Mouse (Mus musculus): Measurements from ENCODE around the gene Ccdc126.

The Ccdc126 gene

DNA sequence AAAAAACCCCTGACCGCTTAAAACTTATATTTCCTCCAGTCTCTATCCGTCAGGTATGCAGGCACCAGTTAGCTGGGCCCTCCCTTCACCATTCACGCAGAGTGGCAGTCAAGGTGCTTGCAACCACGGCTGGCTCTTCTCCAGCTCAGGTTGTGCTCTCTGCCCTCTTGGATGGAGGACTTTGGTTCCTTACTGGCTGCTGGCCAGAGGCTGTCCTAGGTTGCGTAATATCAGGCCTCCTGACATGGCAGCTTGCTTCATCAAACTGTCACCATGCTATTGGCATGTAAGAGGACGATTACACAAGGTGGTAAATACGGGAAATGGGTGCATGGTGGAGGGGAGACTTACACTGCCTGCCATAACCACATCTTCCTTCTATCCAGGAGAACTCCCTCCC is 30.8 kb downstream of the Ccdc126 start:
- no peak for DNase-seq

DNA sequence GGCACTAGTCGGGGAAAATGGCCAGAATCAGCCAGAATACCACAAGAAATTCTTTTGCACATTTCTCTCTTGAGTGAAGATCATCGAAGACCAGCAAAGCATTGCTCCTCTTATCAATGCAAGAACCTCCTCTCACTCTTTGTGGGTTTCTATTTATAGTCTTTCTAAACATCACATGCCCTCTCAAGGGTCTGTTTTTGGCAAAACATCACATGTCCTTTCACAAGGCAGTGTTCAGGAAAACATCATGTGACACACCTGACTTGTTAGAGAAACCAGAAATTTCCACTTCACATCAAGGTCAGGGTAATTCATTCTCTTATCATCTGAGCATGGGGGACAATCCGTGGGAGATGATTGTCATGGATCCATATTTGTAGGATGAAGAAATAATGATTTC is 35.5 kb downstream of the Ccdc126 start:
- DNase-seq = no peak

DNA sequence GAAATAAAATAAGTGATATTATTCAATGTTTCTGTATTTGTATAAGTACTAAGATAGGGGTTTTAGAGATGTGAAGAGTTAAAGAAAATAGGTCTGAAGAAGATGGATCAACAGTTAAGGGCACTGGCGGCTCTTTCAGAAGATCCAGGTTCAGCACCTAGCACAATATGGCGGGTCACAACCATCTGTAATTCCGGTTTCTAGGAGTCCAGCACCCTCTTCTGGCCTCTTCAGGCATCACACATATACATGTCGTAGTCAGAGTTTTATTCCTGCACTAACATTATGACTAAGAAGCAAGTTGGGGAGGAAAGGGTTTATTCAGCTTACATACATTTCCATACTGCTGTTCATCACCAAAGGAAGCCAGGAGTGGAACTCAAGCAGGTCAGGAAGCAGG is 36.1 kb downstream of the Ccdc126 start:
- DNase-seq = no peak

DNA sequence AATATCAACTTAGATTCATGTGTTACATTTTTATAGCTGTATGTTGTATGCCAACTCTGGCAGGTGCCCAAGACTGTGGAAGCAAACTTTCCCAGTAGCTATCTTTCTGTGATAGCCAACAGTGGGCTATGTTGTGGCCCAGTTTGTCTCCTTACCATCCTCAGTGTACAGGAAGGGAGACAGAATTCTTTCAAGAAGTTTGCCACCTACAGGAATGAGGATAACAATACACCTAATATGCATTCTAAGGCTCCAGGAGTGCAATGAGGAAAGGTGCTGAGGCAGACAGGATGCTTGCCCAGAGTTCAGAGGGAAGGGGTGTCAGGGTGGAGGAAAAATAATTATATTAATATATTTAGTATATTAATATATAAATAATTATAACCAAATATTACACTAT is 41.3 kb downstream of the Ccdc126 start:
- no peak for DNase-seq

DNA sequence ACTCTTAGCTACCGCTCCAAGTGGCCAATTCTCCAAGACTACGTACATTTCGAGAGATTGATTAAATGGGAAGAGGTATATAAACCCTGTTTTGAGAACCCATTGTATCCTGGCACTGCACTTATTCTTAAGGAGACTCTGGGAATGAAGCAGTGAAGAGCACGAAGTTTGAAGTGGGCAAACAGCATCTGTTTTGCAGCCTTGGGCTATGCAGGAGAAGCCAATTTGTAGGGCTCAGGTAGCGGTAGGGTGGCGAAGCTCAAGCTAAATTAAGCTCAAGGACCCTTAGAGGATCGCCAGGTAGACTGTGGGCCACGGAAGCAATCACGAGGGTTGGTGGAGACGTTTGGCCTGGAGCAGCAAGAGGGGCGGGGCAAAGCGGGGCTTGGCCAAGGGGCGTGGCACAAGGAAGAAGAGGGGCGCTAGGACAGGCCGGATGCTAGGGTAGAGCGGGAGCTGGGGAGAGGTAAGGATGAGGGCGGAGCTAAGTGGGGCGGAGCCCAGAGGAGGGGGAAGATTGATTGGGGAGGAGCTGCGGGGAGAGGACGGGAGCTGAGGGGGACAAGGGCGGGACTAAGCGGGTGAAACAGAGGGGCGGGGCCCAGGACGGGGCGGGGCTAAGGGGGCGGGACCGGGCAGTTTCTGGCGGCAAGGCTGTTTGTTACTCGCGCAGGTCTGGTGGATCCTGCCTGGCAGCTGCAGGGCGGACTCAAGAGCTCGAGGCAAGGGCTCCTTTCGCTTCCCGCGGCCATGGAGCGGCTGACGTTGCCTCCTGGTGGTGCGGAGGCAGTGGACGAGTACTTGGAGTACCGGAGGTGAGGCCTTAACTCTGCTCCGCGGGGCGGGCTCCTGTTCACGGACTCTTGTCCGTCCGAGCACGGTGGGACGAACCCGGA is 48.3 kb downstream of the Ccdc126 start, which contains the start of gene Fam221a:
Fam221a (plus strand) TSS at position 581 of the 896 bp plus-strand sequence.
- DNase-seq = peak; percentile 70

DNA sequence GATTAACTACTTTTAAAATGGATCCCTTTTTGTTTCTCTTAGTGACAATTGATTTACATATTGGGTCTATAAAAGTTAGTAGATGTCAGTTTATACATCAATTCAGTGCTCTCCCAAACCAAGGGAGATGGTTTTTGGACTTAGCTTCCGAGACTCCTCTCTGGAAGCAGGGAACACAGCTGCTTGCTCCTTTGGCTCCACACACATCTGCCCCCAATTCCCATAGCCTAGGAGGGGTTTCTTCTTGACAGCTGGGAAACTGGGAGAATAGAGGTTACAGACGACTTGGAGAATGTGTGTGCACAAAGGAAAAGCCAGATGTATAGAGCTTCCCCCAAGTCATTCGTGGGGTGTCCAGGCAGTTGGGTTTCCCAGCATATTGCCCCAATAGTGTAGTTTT is 49.1 kb downstream of the Ccdc126 start:
- DNase-seq = no peak

DNA sequence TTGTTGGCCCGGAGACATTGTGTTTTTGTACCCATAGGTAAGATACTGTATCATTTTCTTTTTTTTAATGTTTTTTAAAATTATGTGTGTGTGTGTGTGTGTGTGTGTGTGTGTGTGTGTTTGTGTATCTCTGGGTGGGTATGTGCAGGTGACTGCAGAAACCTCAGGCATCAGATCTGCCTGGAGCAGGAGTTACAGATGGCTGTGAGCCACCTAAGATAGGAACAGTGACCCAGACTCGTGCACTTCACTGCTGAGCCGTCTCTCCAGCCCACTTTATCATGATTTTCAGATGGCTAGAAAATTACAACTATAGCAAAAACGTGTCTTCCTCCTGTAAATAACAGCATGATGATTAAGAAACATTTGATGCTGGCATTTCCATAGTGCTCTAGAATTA is 53.6 kb downstream of the Ccdc126 start:
- no peak for DNase-seq

DNA sequence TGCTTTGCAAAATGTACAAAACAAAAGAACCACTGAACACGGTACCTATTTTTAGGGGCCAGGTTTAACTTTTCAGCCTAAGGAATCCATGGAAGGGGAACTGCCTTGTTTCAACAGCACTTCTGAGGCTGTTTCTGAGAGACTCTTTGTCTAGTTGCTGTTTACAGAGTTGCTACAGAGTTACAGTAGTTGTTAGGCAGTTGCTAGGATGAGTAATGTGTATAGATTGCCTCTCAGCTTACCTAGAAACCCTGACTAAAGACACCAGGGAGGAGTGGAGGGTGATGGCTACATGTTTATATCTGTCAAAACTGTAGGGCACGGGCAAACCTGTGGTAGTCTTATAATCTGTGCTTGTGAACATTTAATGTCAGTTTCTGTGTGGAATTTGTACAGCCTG is 54.9 kb downstream of the Ccdc126 start:
- no peak for DNase-seq

DNA sequence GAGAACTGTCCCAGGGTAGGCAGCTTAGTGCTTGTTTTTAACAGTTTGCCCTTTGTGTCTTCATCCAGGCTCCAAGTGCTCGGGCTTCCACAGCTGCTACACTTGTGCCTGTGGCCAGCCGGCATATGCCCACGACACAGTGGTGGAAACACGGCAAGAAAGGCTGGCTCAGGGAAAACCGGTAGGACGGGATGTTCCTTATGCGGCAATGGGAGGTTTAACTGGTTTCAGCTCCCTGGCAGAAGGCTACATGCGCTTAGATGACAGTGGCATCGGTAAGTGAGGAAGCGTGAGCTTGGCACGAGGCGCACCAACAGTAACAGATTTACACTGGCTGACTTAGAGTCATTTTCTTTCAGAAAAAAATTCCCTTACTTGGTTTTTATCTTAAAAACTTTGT is 59.3 kb downstream of the Ccdc126 start:
- DNase-seq = no peak
